Mouse (Mus musculus): ENCODE measurements around the gene Kif2c.

GRCm38 (mm10) chr4:117124218-117124517 lies 58.3 kb downstream of the Kif2c start:
- TF ChIP-seq EP300 (IDR thresholded peaks at IDR 0.05; ENCODE audit: low read depth) (no peak), CTCF (IDR thresholded peaks at IDR 0.05; ENCODE audit: low read depth) (no peak)
